Mouse (Mus musculus) intestine, postnatal 0 days (tissue): ENCODE data around the gene Cyld. TPM values are rescaled to one million over a fixed set of nuclear protein-coding genes. Genes with fewer than 3 reads are reported as not detected.

Experiments
- ATAC-seq: fragments of 200-750 bp; cut with Nextera tagmentation; 2 replicates; pipeline ENCODE4 v1.8.0; 2017; ENCODE audit warnings: mild to moderate bottlenecking, moderate TSS enrichment, moderate library complexity
- H3K27ac ChIP-seq: fragments of 300-500 bp; sonication (generic); 2 replicates; pipeline ENCODE4 v1.5.1; 2014; ENCODE audit warnings: mild to moderate bottlenecking, low read depth, low read length, moderate library complexity
- H3K27me3 ChIP-seq: fragments of 300-500 bp; sonication (generic); replicated peaks from 2 replicates; pipeline ENCODE4 v1.6.1; 2014; ENCODE audit warnings: low read length, mixed read lengths; ENCODE audit not compliant: control insufficient read depth, insufficient read depth
- H3K36me3 ChIP-seq: fragments of 300-500 bp; sonication (generic); 2 replicates; pipeline ENCODE4 v1.6.1; 2014; ENCODE audit warnings: mild to moderate bottlenecking, moderate library complexity; ENCODE audit not compliant: control insufficient read depth, insufficient read depth
- H3K4me1 ChIP-seq: fragments of 300-500 bp; sonication (generic); replicated peaks from 2 replicates; pipeline ENCODE4 v1.6.1; 2014; ENCODE audit warnings: antibody characterized with exemption, low read length, mixed read lengths; ENCODE audit not compliant: control insufficient read depth, insufficient read depth
- H3K4me2 ChIP-seq: fragments of 300-500 bp; sonication (generic); replicated peaks from 2 replicates; pipeline ENCODE4 v1.6.1; 2014; ENCODE audit warnings: low read depth, mild to moderate bottlenecking, moderate library complexity
- H3K4me3 ChIP-seq: fragments of 300-500 bp; sonication (generic); 2 replicates; pipeline ENCODE4 v1.5.1; 2014; ENCODE audit warnings: low read depth, low read length
- H3K9ac ChIP-seq: fragments of 300-500 bp; sonication (generic); 2 replicates; pipeline ENCODE4 v1.6.1; 2014; ENCODE audit warnings: mild to moderate bottlenecking, low read depth, low read length
- H3K9me3 ChIP-seq: fragments of 300-500 bp; sonication (generic); 2 replicates; pipeline ENCODE4 v1.6.1; 2016; ENCODE audit warnings: mixed run types; ENCODE audit not compliant: control insufficient read depth
- CTCF ChIP-seq: sonication (generic); IDR thresholded peaks from 2 replicates; pipeline ENCODE4 v1.5.1; 2016; ENCODE audit warnings: low read depth, mild to moderate bottlenecking, control low read depth, antibody characterized with exemption, moderate library complexity
- WGBS: fragments of 180-500 bp; shearing (Covaris S2); extraction: QIAGEN DNeasy Blood & Tissue Kit; methylation state at CpG from one replicate; pipeline ENCODE4 v1.1.7; 2014; 5-methylcytosine and 5-hydroxymethylcytosine counted together
- polyA plus RNA-seq: library from polyadenylated mRNA; unstranded; fragments of >200 nt; fragmentation: Nextera tagmentation; extraction: Ambion mirVana; gene quantifications from 2 replicates; pipeline ENCODE4 v1.2.1, GENCODE M21; 2015

Gene Cyld
- polyA plus RNA-seq, 1 experiment from 2014 or later, result 9.3 TPM

DNA sequence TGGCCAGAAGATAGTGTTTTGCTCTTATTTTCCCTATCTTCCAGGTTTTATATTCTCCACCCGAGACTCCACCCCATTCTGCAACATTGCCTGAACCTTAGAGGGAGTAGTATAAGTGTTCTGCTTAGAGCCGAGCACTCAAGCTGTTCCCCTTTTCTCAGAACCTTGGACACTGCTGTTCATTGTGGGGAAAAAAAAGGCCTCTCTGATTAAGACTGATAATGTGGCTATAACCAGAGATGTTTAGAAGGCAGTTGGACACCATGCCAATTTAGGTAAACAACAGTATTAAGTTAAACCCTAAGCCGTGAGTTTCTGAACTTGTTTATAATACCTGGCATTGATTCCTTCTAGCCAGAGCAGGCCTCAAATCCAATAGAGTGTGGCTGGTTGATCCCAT lies 6.0 kb downstream of the Cyld start:
- ATAC-seq, result no peak
- H3K4me3 ChIP-seq, result no peak overlapping the region

GRCm38 (mm10) chr8:88723256-88723963 lies 26.6 kb downstream of the Cyld start:
- Histone ChIP-seq H3K27me3 (no peaks in the 10 kb centered on the region), H3K9me3 (no peaks in the 10 kb centered on the region), H3K4me2 (no peak overlapping the region), H3K36me3 (peaks cover 40% of the 10 kb centered on the region), H3K9ac (no peak overlapping the region), H3K4me1 (no peaks in the 10 kb centered on the region), H3K27ac (peak overlapping the region; percentile 75), H3K4me3 (no peak overlapping the region)
- ATAC-seq, result peak; percentile 87
- TF ChIP-seq CTCF, result no peak
- 67% methylated on average over 2 of the region's 2 CpGs for WGBS

More for the DNA sequence above, 6.0 kb downstream of the Cyld start:
- TF ChIP-seq CTCF, result no peak
- Histone ChIP-seq H3K27ac (no peak overlapping the region), H3K27me3 (no peaks in the 10 kb centered on the region), H3K9ac (no peak overlapping the region), H3K4me2 (no peak overlapping the region), H3K36me3 (peaks cover under 1% of the 10 kb centered on the region; the same call in 1 of the 2 replicates), H3K9me3 (no peaks in the 10 kb centered on the region), H3K4me1 (no peaks in the 10 kb centered on the region)
- 79% methylated on average over 3 of the region's 3 CpGs for WGBS

DNA sequence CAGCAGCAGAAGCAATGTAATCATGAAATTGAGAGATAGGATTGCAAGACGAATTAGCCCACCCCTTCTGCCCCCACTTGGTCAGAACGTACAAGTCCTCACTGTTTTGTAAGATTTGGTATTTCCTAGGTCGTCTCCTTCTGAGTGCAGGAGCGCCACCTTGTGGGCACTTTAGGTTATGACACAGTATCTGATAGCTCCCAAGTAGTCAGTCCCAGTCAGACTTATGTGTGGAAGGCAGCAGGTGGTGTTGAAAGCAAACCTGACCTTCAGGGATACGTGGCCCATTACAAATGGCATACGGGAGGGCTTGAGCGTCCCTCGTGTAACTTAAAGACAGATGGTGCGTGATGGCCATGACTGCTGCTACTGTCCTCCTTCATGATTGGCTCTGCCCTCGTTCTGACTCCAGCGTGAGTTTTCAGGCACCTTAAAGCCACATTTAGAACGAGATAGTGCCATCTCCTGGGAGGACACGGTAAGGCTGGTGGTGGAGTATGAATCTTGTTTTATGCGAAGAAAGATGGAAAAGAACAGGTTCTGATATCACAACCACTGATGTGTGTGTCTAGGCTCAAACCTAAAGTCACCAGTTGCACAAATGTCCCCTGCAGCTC lies 58.5 kb downstream of the Cyld start:
- Histone ChIP-seq H3K4me3 (no peak overlapping the region), H3K4me1 (no peaks in the 10 kb centered on the region), H3K27me3 (no peaks in the 10 kb centered on the region), H3K4me2 (peak overlapping the region; percentile 43), H3K9ac (no peak overlapping the region), H3K36me3 (no peaks in the 10 kb centered on the region; the same call in 1 of the 2 replicates), H3K9me3 (no peaks in the 10 kb centered on the region), H3K27ac (no peak overlapping the region)
- ATAC-seq, result peak; percentile 74
- WGBS, result 2% methylated on average over 14 of the region's 14 CpGs
- TF ChIP-seq CTCF, result peak; percentile 85

GRCm38 (mm10) chr8:88761980-88762379 lies 65.2 kb downstream of the Cyld start:
- TF ChIP-seq CTCF, result no peak
- H3K4me1 ChIP-seq, result no peaks in the 10 kb centered on the region
- no peak overlapping the region for H3K9ac ChIP-seq
- no peak for ATAC-seq
- 61% methylated on average over 12 of the region's 12 CpGs for WGBS
- no peak overlapping the region for H3K4me3 ChIP-seq
- H3K9me3 ChIP-seq, result no peaks in the 10 kb centered on the region
- H3K4me2 ChIP-seq, result no peak overlapping the region
- no peaks in the 10 kb centered on the region for H3K36me3 ChIP-seq
- no peaks in the 10 kb centered on the region for H3K27me3 ChIP-seq
- no peak overlapping the region for H3K27ac ChIP-seq

- no peak overlapping the region for H3K4me2 ChIP-seq
- 80% methylated on average over 7 of the region's 7 CpGs for WGBS
- no peak overlapping the region for H3K4me3 ChIP-seq
- no peaks in the 10 kb centered on the region for H3K27me3 ChIP-seq
- no peaks in the 10 kb centered on the region for H3K4me1 ChIP-seq
- no peak overlapping the region for H3K9ac ChIP-seq
- H3K36me3 ChIP-seq, result no peaks in the 10 kb centered on the region
- no peak overlapping the region for H3K27ac ChIP-seq
- H3K9me3 ChIP-seq, result 0 out of 2 replicates have a peak, but pooled peaks cover 5% of the 10 kb centered on the region
- no peak for TF ChIP-seq CTCF
- no peak for ATAC-seq
Observed at GRCm38 (mm10) chr8:88771241-88771640, 74.4 kb downstream of the Cyld start.

- no peak for ATAC-seq
- Histone ChIP-seq H3K4me3 (no peak overlapping the region), H3K9me3 (0 out of 2 replicates have a peak, but pooled peaks cover 5% of the 10 kb centered on the region), H3K27ac (no peak overlapping the region), H3K9ac (no peak overlapping the region), H3K4me1 (no peaks in the 10 kb centered on the region), H3K4me2 (no peak overlapping the region), H3K27me3 (no peaks in the 10 kb centered on the region), H3K36me3 (no peaks in the 10 kb centered on the region)
- WGBS, result 44% methylated on average over 19 of the region's 19 CpGs
- no peak for TF ChIP-seq CTCF
Observed at GRCm38 (mm10) chr8:88774593-88775297, 77.9 kb downstream of the Cyld start.
